Comparison of ENCODE assay signal across 9 mouse cellular contexts in genomic region chr11:117790703-117791440, GRCm38 (mm10). TPM values are rescaled to one million over a fixed set of nuclear protein-coding genes. Genes with fewer than 3 reads are reported as not detected.
DNase-seq lines count a peak whose midpoint lies in the region; ATAC-seq and TF ChIP-seq lines count a peak whose summit lies in the region.
"Had no signal": no experiment of that assay in that cellular context is flagged by ENCODE, and none has a peak within 500 bp of the region (broad histone marks: within the 10 kb centered on the region; RNA-seq: fewer than 3 reads in every experiment).

No protein-coding gene starts in this region.

- no peak overlapping the region for H3K27ac ChIP-seq in hindbrain, embryonic 14.5 days
- H3K27ac ChIP-seq in liver, embryonic 11.5 days (ENCODE audit: low read depth, low read length) = no peak overlapping the region

- TF ChIP-seq CTCF in E14TG2a.4 (conservative IDR thresholded peaks at IDR 0.05; ENCODE audit: low read length) = peak; percentile 27

- H3K4me2 ChIP-seq in hindbrain, embryonic 14.5 days (replicated peaks) = peak overlapping the region; percentile 19
- H3K4me2 ChIP-seq in liver, embryonic 11.5 days = peak overlapping the region; percentile 63

- peaks cover 5% of the 10 kb centered on the region; the same call in 1 of the 2 replicates for H3K36me3 ChIP-seq in E14TG2a.4 (ENCODE audit: insufficient read depth, low read length)
- H3K36me3 ChIP-seq in hindbrain, embryonic 14.5 days (replicated peaks; ENCODE audit: control insufficient read depth, insufficient read depth) = no peaks in the 10 kb centered on the region
- no peaks in the 10 kb centered on the region; the same call in 1 of the 2 replicates for H3K36me3 ChIP-seq in liver, embryonic 11.5 days (ENCODE audit: control insufficient read depth, insufficient read depth, low read length)

- peak; percentile 29 for DNase-seq in adrenal gland, adult 2 months
- DNase-seq in adrenal gland, postnatal 36 days = no peak
- DNase-seq in hindbrain, embryonic 14.5 days (ENCODE audit: low spot score) = no peak
- DNase-seq in liver, embryonic 11.5 days (ENCODE audit: low spot score) = no peak
- DNase-seq in spleen, postnatal 10 days (ENCODE audit: low spot score in 2 of 2) = peak; percentile 51 to 75
- DNase-seq in ovary, postnatal 14 days (ENCODE audit: low spot score) = no peak
- DNase-seq in ovary, postnatal 36 days (ENCODE audit: low spot score) = no peak

- 36% methylated on average over 23 of the region's 23 CpGs for WGBS in hindbrain, embryonic 14.5 days
- WGBS in liver, embryonic 11.5 days = 31% methylated on average over 23 of the region's 23 CpGs

- no peaks in the 10 kb centered on the region for H3K9me3 ChIP-seq in E14TG2a.4 (ENCODE audit: low read length)
- no peaks in the 10 kb centered on the region for H3K9me3 ChIP-seq in hindbrain, embryonic 14.5 days (ENCODE audit: control insufficient read depth, low read length)
- H3K9me3 ChIP-seq in liver, embryonic 11.5 days (ENCODE audit: control insufficient read depth, low read length) = no peaks in the 10 kb centered on the region

- H3K9ac ChIP-seq in hindbrain, embryonic 14.5 days = no peak overlapping the region
- no peak overlapping the region for H3K9ac ChIP-seq in liver, embryonic 11.5 days (ENCODE audit: low read depth, low read length)

- 0 out of 2 replicates have a peak, but pooled peaks cover under 1% of the 10 kb centered on the region for H3K27me3 ChIP-seq in E14TG2a.4 (ENCODE audit: insufficient read depth, low read length)
- peaks cover 9% of the 10 kb centered on the region for H3K27me3 ChIP-seq in hindbrain, embryonic 14.5 days (ENCODE audit: control insufficient read depth, insufficient read depth, low read length)
- H3K27me3 ChIP-seq in liver, embryonic 11.5 days (replicated peaks; ENCODE audit: control insufficient read depth, insufficient read depth, low read length) = no peaks in the 10 kb centered on the region

- peaks cover 56% of the 10 kb centered on the region for H3K4me1 ChIP-seq in E14TG2a.4 (replicated peaks; ENCODE audit: low read depth, low read length)
- H3K4me1 ChIP-seq in hindbrain, embryonic 14.5 days (replicated peaks; ENCODE audit: control insufficient read depth, insufficient read depth, low read length) = no peaks in the 10 kb centered on the region
- peaks cover 30% of the 10 kb centered on the region for H3K4me1 ChIP-seq in liver, embryonic 11.5 days (replicated peaks; ENCODE audit: control insufficient read depth, insufficient read depth, low read length)

- H3K4me3 ChIP-seq in E14TG2a.4 (replicated peaks; ENCODE audit: low read length) = peak overlapping the region; percentile 53
- no peak overlapping the region for H3K4me3 ChIP-seq in hindbrain, embryonic 14.5 days (replicated peaks; ENCODE audit: low read length)
- H3K4me3 ChIP-seq in liver, embryonic 11.5 days (ENCODE audit: low read depth, low read length) = peak overlapping the region; percentile 20

- ATAC-seq in hindbrain, embryonic 14.5 days (ENCODE audit: low FRiP score) = no peak
- ATAC-seq in liver, embryonic 11.5 days (replicated peaks; ENCODE audit: low FRiP score) = peak; percentile 48

RNA-seq across cellular contexts. Expression of gene 6030468B19Rik, which starts 6.6 kb away (rescaled TPM):
- not detected for total RNA-seq in adrenal gland, adult 2 months (2021)
- not detected in 2 replicates for polyA plus RNA-seq in adrenal gland, adult 2 months (2012; rRNA removed)
- total RNA-seq in adrenal gland, postnatal 36 days (2021) = not detected
- polyA plus RNA-seq in hindbrain, embryonic 14.5 days (2014; fragmentation: Nextera tagmentation; extraction: Ambion mirVana) = 0.24 TPM in 1 of 2 replicates, not detected in the other
- 49.3 and 54.3 TPM in 2 replicates for polyA plus RNA-seq in liver, embryonic 11.5 days (2014; fragmentation: Nextera tagmentation; extraction: Ambion mirVana)
- polyA plus RNA-seq: C2C12 had no signal

RNA-seq across cellular contexts. Expression of gene Tmc6, which starts 8.9 kb away (rescaled TPM):
- total RNA-seq in adrenal gland, adult 2 months (2021) = 10 to 100 TPM; 22.3 to 28.5 TPM
- polyA plus RNA-seq in adrenal gland, adult 2 months (2012; rRNA removed) = 45.1 and 47.7 TPM in 2 replicates
- 10 to 100 TPM; 25.4 to 31.3 TPM for total RNA-seq in adrenal gland, postnatal 36 days (2021)
- polyA plus RNA-seq in hindbrain, embryonic 14.5 days (2014; fragmentation: Nextera tagmentation; extraction: Ambion mirVana) = 3.3 and 4.9 TPM in 2 replicates
- 61.2 and 62.1 TPM in 2 replicates for polyA plus RNA-seq in liver, embryonic 11.5 days (2014; fragmentation: Nextera tagmentation; extraction: Ambion mirVana)

RNA-seq across cellular contexts. Expression of gene Tmc8, which starts 9.0 kb away (rescaled TPM):
- 1 to 10 TPM; 2.3 to 3.1 TPM for total RNA-seq in adrenal gland, adult 2 months (2021)
- polyA plus RNA-seq in adrenal gland, adult 2 months (2012; rRNA removed) = 12.3 and 13.8 TPM in 2 replicates
- total RNA-seq in adrenal gland, postnatal 36 days (2021) = 1 to 10 TPM; 3.9 to 6.0 TPM
- polyA plus RNA-seq in hindbrain, embryonic 14.5 days (2014; fragmentation: Nextera tagmentation; extraction: Ambion mirVana) = 0.48 and 0.68 TPM in 2 replicates
- 18.6 and 18.8 TPM in 2 replicates for polyA plus RNA-seq in liver, embryonic 11.5 days (2014; fragmentation: Nextera tagmentation; extraction: Ambion mirVana)

RNA-seq across cellular contexts. Expression of gene Gm20708, which starts 18.6 kb away (rescaled TPM):
- 1 to 10 TPM in 1 of 2 experiments, under 1 TPM in 1; 0.59 to 1.0 TPM for total RNA-seq in adrenal gland, adult 2 months (2021)
- 0.08 TPM in 1 of 2 replicates, not detected in the other for polyA plus RNA-seq in adrenal gland, adult 2 months (2012; rRNA removed)
- under 1 TPM; 0.50 to 0.63 TPM for total RNA-seq in adrenal gland, postnatal 36 days (2021)
- polyA plus RNA-seq in hindbrain, embryonic 14.5 days (2014; fragmentation: Nextera tagmentation; extraction: Ambion mirVana) = 0.89 and 1.0 TPM in 2 replicates
- 0.21 and 0.80 TPM in 2 replicates for polyA plus RNA-seq in liver, embryonic 11.5 days (2014; fragmentation: Nextera tagmentation; extraction: Ambion mirVana)

RNA-seq across cellular contexts. Expression of gene Syngr2, which starts 18.6 kb away (rescaled TPM):
- total RNA-seq in adrenal gland, adult 2 months (2021) = 10 to 100 TPM; 77.3 to 95.7 TPM
- polyA plus RNA-seq in adrenal gland, adult 2 months (2012; rRNA removed) = 171 and 220 TPM in 2 replicates
- total RNA-seq in adrenal gland, postnatal 36 days (2021) = 10 to 100 TPM; 80.4 to 97.8 TPM
- polyA plus RNA-seq in hindbrain, embryonic 14.5 days (2014; fragmentation: Nextera tagmentation; extraction: Ambion mirVana) = 17.6 and 18.9 TPM in 2 replicates
- polyA plus RNA-seq in liver, embryonic 11.5 days (2014; fragmentation: Nextera tagmentation; extraction: Ambion mirVana) = 92.1 and 99.4 TPM in 2 replicates

Comparison
In these comparisons a context has a peak if more than half of its experiments do, and no peak if none do; other contexts are left out.
1. DNase-seq: peak in adrenal gland, adult 2 months (single experiment) and spleen, postnatal 10 days (2 of 2); none in adrenal gland, postnatal 36 days (0 of 2), hindbrain, embryonic 14.5 days (single experiment), liver, embryonic 11.5 days (single experiment), ovary, postnatal 14 days (single experiment) and ovary, postnatal 36 days (single experiment).
2. RNA of gene 6030468B19Rik, which starts 6.6 kb away (polyA plus RNA-seq): 49.3 to 54.3 TPM in liver, embryonic 11.5 days; 0.24 TPM in hindbrain, embryonic 14.5 days and not detected in adrenal gland, adult 2 months; every median in the first group is over 10 times any median in the second.